Mouse (Mus musculus): ENCODE results near the gene Scgb2b7. TPM values are rescaled to one million over a fixed set of nuclear protein-coding genes. Genes with fewer than 3 reads are reported as not detected.
"Not testable (repeated sequence)": the region's sequence is repeated elsewhere in the genome, so short reads cannot be mapped to it uniquely, and the experiment has no call there.

Gene Scgb2b7
- not detected for total RNA-seq (2021)

GRCm38 (mm10) chr7:31705657-31706056 is at the start of gene Scgb2b7:
Gene Scgb2b7 (minus strand): TSS chr7:31705757.
- intact Hi-C loops (cut with DNase I); DNase-seq (ENCODE audit: low spot score in 2 of 2): not testable (repeated sequence)

- DNase-seq (ENCODE audit: low spot score in 2 of 2); intact Hi-C loops (cut with DNase I): not testable (repeated sequence)
Measured at GRCm38 (mm10) chr7:31712365-31712764, 6.8 kb upstream of the Scgb2b7 start, which contains the start of gene Scgb1b7. Gene Scgb1b7 (plus strand): TSS chr7:31712665.

Other genes starting within 250 kb of the Scgb2b7 start
- gene Scgb1b7, start 6.9 kb upstream of the Scgb2b7 start, total RNA-seq (2021): not detected